Mouse (Mus musculus): ENCODE results near the gene Gm5901.

- no peak for TF ChIP-seq CTCF (IDR thresholded peaks at IDR 0.05; ENCODE audit: control insufficient read depth, insufficient read depth, insufficient replicate concordance, low read depth, low read length)
- no peak for TF ChIP-seq POLR2A (IDR thresholded peaks at IDR 0.05; ENCODE audit: control insufficient read depth, low read depth, low read length)
These were observed 1.9 kb upstream of the Gm5901 start for GRCm38 (mm10) chr7:105372912-105373311.
